Mouse (Mus musculus): ENCODE data around the gene Ccdc69. TPM values are rescaled to one million over a fixed set of nuclear protein-coding genes. Genes with fewer than 3 reads are reported as not detected.
A peak's percentile ranks its signal among the peaks of the same experiment; 100 is the strongest.

Ccdc69 gene
- polyA plus RNA-seq, 1 experiment from 2014 or later = not detected

- Histone ChIP-seq H3K27me3 (peaks cover 40% of the 10 kb centered on the region), H3K9ac (replicated peaks) (peak overlapping the region; percentile 15; the same call in 1 of the 2 replicates)
- WGBS = 22% methylated on average over 1 of the region's 4 CpGs
These were observed 46.0 kb downstream of the Ccdc69 start for GRCm38 (mm10) chr11:55031991-55032280.

GRCm38 (mm10) chr11:55031211-55031990 lies 46.5 kb downstream of the Ccdc69 start:
- Histone ChIP-seq H3K36me3 (no peaks in the 10 kb centered on the region), H3K9ac (replicated peaks) (peak overlapping the region; percentile 15; the same call in 1 of the 2 replicates), H3K4me2 (replicated peaks) (peak overlapping the region; percentile 91), H3K4me1 (peaks cover 24% of the 10 kb centered on the region), H3K27ac (replicated peaks) (no peak overlapping the region), H3K9me3 (no peaks in the 10 kb centered on the region), H3K27me3 (peaks cover 40% of the 10 kb centered on the region), H3K4me3 (no peak overlapping the region)
- no peak for ATAC-seq (ENCODE audit: low FRiP score, low read depth)
- WGBS = 57% methylated on average over 9 of the region's 10 CpGs

More at GRCm38 (mm10) chr11:55031991-55032280, 46.0 kb downstream of the Ccdc69 start:
- H3K4me2 ChIP-seq (replicated peaks) = peak overlapping the region; percentile 91
- H3K9me3 ChIP-seq = no peaks in the 10 kb centered on the region
- peaks cover 24% of the 10 kb centered on the region for H3K4me1 ChIP-seq
- no peak for ATAC-seq (ENCODE audit: low FRiP score, low read depth)
- H3K36me3 ChIP-seq = no peaks in the 10 kb centered on the region
- H3K27ac ChIP-seq (replicated peaks) = no peak overlapping the region
- peak overlapping the region; percentile 51; the same call in 1 of the 2 replicates for H3K4me3 ChIP-seq

- no peak overlapping the region for H3K27ac ChIP-seq (replicated peaks)
- peaks cover 34% of the 10 kb centered on the region for H3K4me1 ChIP-seq
- ATAC-seq (ENCODE audit: low FRiP score, low read depth) = no peak
- H3K4me3 ChIP-seq = no peak overlapping the region
- H3K36me3 ChIP-seq = no peaks in the 10 kb centered on the region
- no peak overlapping the region for H3K9ac ChIP-seq (replicated peaks)
- H3K9me3 ChIP-seq = no peaks in the 10 kb centered on the region
- H3K4me2 ChIP-seq (replicated peaks) = no peak overlapping the region
- WGBS = 82% methylated on average over 2 of the region's 2 CpGs
- H3K27me3 ChIP-seq = peaks cover 23% of the 10 kb centered on the region
These were observed 49.4 kb downstream of the Ccdc69 start for GRCm38 (mm10) chr11:55028509-55028908.

- no peak for ATAC-seq (ENCODE audit: low FRiP score, low read depth)
- Histone ChIP-seq H3K4me2 (replicated peaks) (no peak overlapping the region), H3K27me3 (peaks cover 11% of the 10 kb centered on the region), H3K9me3 (no peaks in the 10 kb centered on the region), H3K27ac (replicated peaks) (no peak overlapping the region), H3K4me1 (peaks cover 35% of the 10 kb centered on the region), H3K9ac (replicated peaks) (no peak overlapping the region), H3K36me3 (no peaks in the 10 kb centered on the region), H3K4me3 (no peak overlapping the region)
- WGBS = 76% methylated on average over 2 of the region's 2 CpGs
These were observed 50.6 kb downstream of the Ccdc69 start for GRCm38 (mm10) chr11:55027204-55027855.

- Histone ChIP-seq H3K4me2 (replicated peaks) (no peak overlapping the region), H3K4me3 (no peak overlapping the region), H3K27me3 (no peaks in the 10 kb centered on the region), H3K27ac (replicated peaks) (no peak overlapping the region), H3K9me3 (no peaks in the 10 kb centered on the region), H3K4me1 (peaks cover 33% of the 10 kb centered on the region), H3K36me3 (no peaks in the 10 kb centered on the region), H3K9ac (replicated peaks) (no peak overlapping the region)
- no peak for ATAC-seq (ENCODE audit: low FRiP score, low read depth)
- WGBS = 92% methylated on average over 4 of the region's 4 CpGs
These were observed 52.0 kb downstream of the Ccdc69 start for GRCm38 (mm10) chr11:55025896-55026295.

GRCm38 (mm10) chr11:55023583-55023982 lies 54.3 kb downstream of the Ccdc69 start:
- Histone ChIP-seq H3K9ac (replicated peaks) (no peak overlapping the region), H3K9me3 (no peaks in the 10 kb centered on the region), H3K4me1 (peaks cover 33% of the 10 kb centered on the region), H3K4me3 (no peak overlapping the region), H3K4me2 (replicated peaks) (0 out of 2 replicates have a peak overlapping the region, but pooled peaks have one; percentile 14), H3K27me3 (no peaks in the 10 kb centered on the region), H3K27ac (replicated peaks) (peak overlapping the region; percentile 79), H3K36me3 (no peaks in the 10 kb centered on the region)
- ATAC-seq (ENCODE audit: low FRiP score, low read depth) = no peak
- 90% methylated on average over 3 of the region's 3 CpGs for WGBS

- ATAC-seq (ENCODE audit: low FRiP score, low read depth) = peak; percentile 79
- Histone ChIP-seq H3K27ac (replicated peaks) (peak overlapping the region; percentile 79), H3K9me3 (no peaks in the 10 kb centered on the region), H3K4me2 (replicated peaks) (peak overlapping the region; percentile 27), H3K27me3 (no peaks in the 10 kb centered on the region), H3K9ac (replicated peaks) (no peak overlapping the region), H3K4me3 (no peak overlapping the region), H3K36me3 (no peaks in the 10 kb centered on the region), H3K4me1 (peaks cover 33% of the 10 kb centered on the region)
- WGBS = 21% methylated on average over 10 of the region's 10 CpGs
These were observed 54.8 kb downstream of the Ccdc69 start for GRCm38 (mm10) chr11:55023049-55023564.

- ATAC-seq (ENCODE audit: low FRiP score, low read depth) = peak; percentile 13; the same call in 1 of the 2 replicates
- Histone ChIP-seq H3K27me3 (no peaks in the 10 kb centered on the region), H3K36me3 (no peaks in the 10 kb centered on the region), H3K9ac (replicated peaks) (no peak overlapping the region), H3K4me3 (no peak overlapping the region), H3K27ac (replicated peaks) (peak overlapping the region; percentile 79), H3K9me3 (no peaks in the 10 kb centered on the region), H3K4me2 (replicated peaks) (peak overlapping the region; percentile 27), H3K4me1 (peaks cover 33% of the 10 kb centered on the region)
- whole genome bisulfite sequencing = 70% methylated on average over 5 of the region's 5 CpGs
These were observed 55.4 kb downstream of the Ccdc69 start for GRCm38 (mm10) chr11:55022508-55022907.

- no peaks in the 10 kb centered on the region for H3K27me3 ChIP-seq
- H3K27ac ChIP-seq (replicated peaks) = no peak overlapping the region
- 66% methylated on average over 6 of the region's 6 CpGs for WGBS
- no peaks in the 10 kb centered on the region for H3K36me3 ChIP-seq
- no peak overlapping the region for H3K4me3 ChIP-seq
- no peaks in the 10 kb centered on the region for H3K9me3 ChIP-seq
- H3K9ac ChIP-seq (replicated peaks) = no peak overlapping the region
- H3K4me1 ChIP-seq = peaks cover 33% of the 10 kb centered on the region
- no peak for ATAC-seq (ENCODE audit: low FRiP score, low read depth)
- no peak overlapping the region for H3K4me2 ChIP-seq (replicated peaks)
These were observed 56.1 kb downstream of the Ccdc69 start for GRCm38 (mm10) chr11:55021859-55022258.

- no peak overlapping the region for H3K27ac ChIP-seq (replicated peaks)
- ATAC-seq (ENCODE audit: low FRiP score, low read depth) = no peak
- no peaks in the 10 kb centered on the region for H3K9me3 ChIP-seq
- H3K4me1 ChIP-seq = peaks cover 33% of the 10 kb centered on the region
- no peaks in the 10 kb centered on the region for H3K27me3 ChIP-seq
- no peak overlapping the region for H3K9ac ChIP-seq (replicated peaks)
- no peak overlapping the region for H3K4me2 ChIP-seq (replicated peaks)
- H3K4me3 ChIP-seq = no peak overlapping the region
- no peaks in the 10 kb centered on the region for H3K36me3 ChIP-seq
These were observed 56.5 kb downstream of the Ccdc69 start for GRCm38 (mm10) chr11:55021458-55021857.

- H3K4me1 ChIP-seq = peaks cover 41% of the 10 kb centered on the region
- no peak overlapping the region for H3K4me3 ChIP-seq
- H3K9ac ChIP-seq (replicated peaks) = no peak overlapping the region
- H3K36me3 ChIP-seq = no peaks in the 10 kb centered on the region
- no peaks in the 10 kb centered on the region for H3K27me3 ChIP-seq
- no peak overlapping the region for H3K27ac ChIP-seq (replicated peaks)
- H3K4me2 ChIP-seq (replicated peaks) = no peak overlapping the region
- 89% methylated on average over 2 of the region's 2 CpGs for WGBS
- no peak for ATAC-seq (ENCODE audit: low FRiP score, low read depth)
- H3K9me3 ChIP-seq = no peaks in the 10 kb centered on the region
These were observed 58.2 kb downstream of the Ccdc69 start for GRCm38 (mm10) chr11:55019711-55020110.

GRCm38 (mm10) chr11:55018034-55018433 lies 59.9 kb downstream of the Ccdc69 start:
- H3K36me3 ChIP-seq = no peaks in the 10 kb centered on the region
- H3K27ac ChIP-seq (replicated peaks) = no peak overlapping the region
- H3K4me1 ChIP-seq = peaks cover 24% of the 10 kb centered on the region
- H3K4me2 ChIP-seq (replicated peaks) = no peak overlapping the region
- no peaks in the 10 kb centered on the region for H3K27me3 ChIP-seq
- H3K9ac ChIP-seq (replicated peaks) = no peak overlapping the region
- no peak overlapping the region for H3K4me3 ChIP-seq
- 70% methylated on average over 6 of the region's 6 CpGs for WGBS
- H3K9me3 ChIP-seq = no peaks in the 10 kb centered on the region
- ATAC-seq (ENCODE audit: low FRiP score, low read depth) = no peak

Measured in midbrain, embryonic 12.5 days (tissue).